Mouse (Mus musculus): ENCODE results near the gene Slc8a1.

DNA sequence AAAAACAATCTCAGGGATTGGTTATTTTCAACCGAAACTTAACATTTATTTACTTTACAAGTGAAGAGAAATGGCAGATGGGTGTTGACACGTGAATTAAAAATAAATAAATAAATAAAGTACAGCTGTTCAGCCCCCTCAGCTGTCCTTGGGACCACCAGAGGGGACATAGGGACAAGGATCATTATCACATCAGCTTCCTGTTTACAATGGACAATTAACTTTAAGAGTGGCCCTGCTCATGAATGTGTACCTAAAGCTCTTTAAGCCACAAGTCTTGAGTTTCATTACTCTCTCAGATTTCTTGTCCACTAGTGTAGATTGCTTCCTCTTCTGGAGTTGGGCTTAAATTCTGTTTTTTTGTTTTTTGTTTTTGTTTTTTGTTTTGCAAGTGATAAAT lies 12.5 kb upstream of the Slc8a1 start:
- no peak for TF ChIP-seq HCFC1 (IDR thresholded peaks at IDR 0.05; ENCODE audit: borderline replicate concordance, insufficient read depth, low read length)
- TF ChIP-seq ZC3H11A (IDR thresholded peaks at IDR 0.05; ENCODE audit: borderline replicate concordance, low read depth, low read length), result no peak
- no peak for TF ChIP-seq ZNF384 (IDR thresholded peaks at IDR 0.05; ENCODE audit: low read depth, low read length)
- no peak for TF ChIP-seq MAFK (IDR thresholded peaks at IDR 0.05; ENCODE audit: insufficient read depth, low read depth, low read length)
- no peak for TF ChIP-seq CHD2 (IDR thresholded peaks at IDR 0.05; ENCODE audit: low read depth, low read length)

Measured in ES-E14 (cell line).